Mouse (Mus musculus): ENCODE data around the gene Snx10.
A peak's percentile ranks its signal among the peaks of the same experiment; 100 is the strongest.

Snx10 gene

DNA sequence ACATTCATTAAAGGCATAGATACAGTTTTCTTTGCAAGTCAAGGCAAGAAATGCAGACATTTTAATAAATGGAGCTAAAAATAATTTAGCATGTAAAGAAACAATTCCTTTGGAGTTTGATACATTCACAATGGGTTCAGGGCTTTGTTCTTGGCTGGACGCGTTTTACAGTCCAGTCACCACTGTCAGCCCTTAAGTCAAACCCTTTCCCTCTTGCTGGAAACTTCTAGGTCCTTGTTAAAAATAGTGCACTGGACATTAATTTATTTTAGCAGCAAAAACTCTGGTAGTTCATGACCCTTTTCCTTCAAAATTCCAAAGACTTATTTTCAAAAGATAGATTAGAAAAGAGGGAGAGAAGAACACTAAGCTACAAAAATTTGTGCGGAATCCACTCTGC lies 68.1 kb downstream of the Snx10 start:
- DNase-seq: no peak

DNA sequence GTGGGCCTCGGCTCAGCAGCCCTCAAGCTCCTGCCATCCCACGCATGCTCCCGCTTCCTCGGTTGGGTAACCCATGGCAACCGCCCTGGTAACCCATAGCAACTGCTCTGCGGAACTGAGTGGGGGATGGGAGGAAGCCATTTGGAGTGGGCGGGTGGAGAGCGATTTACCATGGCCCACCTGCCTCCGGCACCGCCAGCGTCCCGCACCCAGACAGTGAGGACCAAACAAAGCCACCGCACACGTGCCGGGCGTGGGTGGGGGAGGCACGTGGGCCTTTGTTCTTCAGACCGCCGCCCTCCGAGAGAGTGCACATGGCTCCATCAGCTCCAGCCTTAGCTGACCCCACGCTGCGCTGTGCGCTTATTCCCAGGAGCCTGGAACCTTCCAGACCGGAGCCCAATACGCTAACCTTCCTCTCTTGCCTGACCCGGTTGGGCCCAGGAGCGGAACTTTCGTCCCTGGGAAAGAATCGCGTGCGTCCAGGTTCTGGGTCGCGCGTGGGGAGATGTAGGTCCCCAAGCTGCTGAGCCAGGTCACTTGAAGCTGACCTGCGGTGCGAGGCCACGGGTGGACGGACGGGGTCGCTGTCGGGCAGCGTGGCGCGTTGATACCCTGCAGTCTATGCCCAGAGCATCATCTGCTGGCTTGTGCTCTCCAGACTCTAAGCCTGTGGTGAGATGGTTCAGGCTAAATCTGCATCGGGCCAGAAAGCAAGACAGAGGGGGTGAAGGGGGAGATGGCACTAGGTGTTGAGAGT lies 68.8 kb downstream of the Snx10 start:
- peak; percentile 96 for DNase-seq

DNA sequence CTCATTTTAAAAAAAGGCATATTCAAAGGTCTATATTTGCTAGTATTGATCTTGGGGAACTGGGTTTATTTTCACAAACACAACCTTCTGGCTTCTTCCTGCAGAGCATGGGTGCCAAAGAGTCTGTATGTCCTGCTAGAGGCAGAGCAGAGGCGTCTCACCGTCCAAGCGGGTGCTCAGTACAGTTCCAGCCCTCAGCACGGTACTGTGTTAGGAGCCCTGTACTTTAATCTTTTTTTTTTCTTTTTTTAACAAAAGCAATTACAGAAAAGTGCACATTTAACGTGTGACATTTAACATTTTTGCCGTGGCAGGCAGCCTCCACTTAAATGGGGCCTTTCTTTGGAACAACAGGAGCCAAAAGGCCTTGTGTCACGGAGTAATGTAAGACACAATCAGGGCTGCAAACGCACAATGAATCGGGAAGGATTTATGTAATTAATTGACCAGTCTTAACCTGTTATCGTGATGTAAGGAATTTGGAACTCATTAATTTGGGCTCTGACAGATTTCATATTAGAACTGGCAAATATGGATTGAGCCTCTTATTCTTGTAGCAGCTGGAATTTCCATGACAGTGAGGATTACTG lies 69.8 kb downstream of the Snx10 start:
- DNase-seq: no peak

DNA sequence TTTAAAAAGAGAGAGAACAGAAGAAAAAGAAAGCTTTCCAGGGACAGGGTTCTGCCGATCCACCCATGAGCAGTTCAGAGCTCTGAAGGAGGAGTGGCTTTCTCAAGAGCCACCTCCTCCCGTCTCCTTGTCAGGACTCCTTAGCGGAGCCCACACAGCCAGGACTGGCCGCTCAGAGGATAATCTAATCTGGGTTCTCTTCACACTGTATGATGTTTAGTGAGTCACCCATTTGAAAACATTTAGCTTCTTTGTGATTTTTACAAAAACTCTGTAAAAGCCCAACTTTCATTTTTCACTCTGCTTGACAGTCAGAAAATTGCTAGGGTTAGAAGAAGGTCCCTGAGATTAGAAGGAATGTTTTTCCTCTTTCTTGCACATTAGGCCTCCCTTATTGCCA lies 70.8 kb downstream of the Snx10 start:
- no peak for DNase-seq

DNA sequence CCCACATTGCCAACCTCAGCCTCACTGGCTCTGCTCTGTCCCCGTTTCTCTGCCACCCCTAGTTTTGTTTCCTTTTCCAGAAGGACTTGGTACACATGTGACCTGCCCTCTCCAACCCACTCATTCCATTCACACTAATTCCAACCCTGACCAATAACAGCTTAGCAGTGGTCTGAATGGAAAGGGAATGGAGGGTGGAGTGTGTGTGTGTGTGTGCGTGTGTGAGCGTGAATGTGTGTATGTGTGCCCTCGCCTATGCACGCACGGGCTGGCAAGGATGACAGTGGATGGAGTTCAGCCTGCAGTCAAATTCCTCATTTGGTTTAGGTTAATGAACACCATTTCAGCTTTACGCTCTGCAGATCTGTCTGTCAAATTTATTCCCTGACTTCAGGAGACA lies 74.4 kb downstream of the Snx10 start:
- DNase-seq: no peak

DNA sequence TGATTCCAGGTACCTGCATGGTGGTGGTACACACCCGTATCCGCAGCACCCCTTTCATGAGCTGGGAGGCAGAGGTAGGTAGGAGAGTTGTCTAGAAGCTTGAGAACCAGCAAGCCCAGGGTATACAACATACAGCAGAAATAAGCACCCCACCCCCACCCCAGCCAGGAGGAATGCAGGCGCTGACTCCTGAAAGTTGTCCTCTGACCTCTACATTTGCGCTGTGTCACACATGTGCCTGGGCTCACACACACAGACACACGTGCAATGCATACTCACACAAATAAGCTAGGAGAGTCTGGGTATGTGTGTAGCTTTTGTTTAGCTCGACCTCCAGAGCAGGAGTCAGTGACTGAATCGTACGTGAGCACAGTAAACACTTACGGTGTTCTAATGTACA lies 76.7 kb downstream of the Snx10 start:
- no peak for DNase-seq

DNA sequence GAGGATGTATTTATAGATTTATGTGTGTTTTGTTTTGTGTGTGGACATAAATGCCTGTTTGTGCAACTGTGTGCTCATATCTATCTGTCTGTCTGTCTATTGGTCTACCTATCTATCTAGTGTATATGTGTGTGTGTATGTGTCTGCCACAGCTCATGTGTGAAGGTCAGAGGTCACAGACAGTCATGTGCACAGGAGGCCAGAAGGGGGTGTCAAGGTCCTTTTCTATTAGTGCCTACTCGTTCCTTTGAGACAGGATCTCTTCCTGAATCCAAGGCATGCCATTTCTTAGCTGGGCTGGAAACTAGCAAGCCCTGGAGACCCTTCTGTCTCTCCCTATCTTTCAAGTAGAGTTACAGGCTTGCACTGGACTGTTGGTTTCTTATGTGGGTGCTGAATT lies 78.6 kb downstream of the Snx10 start:
- no peak for DNase-seq

DNA sequence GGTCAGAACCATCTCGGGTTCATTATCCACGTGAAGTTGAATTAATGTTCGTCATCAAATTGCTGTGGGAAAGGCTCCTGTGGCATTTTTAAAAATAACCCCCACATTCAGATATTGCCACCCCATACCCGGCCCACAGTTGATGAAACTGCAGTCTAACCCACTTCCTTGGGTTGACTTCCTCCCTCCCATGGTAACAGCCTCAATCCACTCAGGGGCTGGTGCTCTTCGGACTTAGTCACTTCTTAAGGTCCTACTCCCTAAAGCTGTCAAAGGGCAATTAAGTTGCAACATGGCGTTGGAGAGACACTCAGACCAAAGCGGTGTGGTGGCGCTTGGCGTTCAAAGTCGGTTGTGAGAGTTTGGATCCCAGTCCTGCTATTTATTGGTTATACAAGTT lies 80.0 kb downstream of the Snx10 start:
- DNase-seq: no peak

DNA sequence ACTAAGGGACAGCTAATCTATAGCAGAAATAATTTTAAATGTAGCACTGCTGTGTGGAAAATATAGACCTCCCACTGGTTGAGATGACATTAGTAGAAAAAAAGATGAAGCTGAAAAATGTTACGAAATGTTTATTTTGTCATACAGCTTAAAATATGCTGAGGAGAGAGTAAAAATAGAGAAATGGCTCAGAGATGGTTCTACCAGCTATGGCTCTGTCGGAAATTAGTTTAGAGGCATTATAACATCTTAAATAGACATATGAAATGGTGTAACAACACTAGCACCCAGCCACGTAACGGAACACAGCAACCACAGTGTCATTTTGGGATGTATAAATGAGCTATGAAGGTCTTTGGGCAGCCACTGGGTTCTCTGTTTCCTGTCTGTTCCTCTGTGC lies 82.5 kb downstream of the Snx10 start:
- no peak for DNase-seq

DNA sequence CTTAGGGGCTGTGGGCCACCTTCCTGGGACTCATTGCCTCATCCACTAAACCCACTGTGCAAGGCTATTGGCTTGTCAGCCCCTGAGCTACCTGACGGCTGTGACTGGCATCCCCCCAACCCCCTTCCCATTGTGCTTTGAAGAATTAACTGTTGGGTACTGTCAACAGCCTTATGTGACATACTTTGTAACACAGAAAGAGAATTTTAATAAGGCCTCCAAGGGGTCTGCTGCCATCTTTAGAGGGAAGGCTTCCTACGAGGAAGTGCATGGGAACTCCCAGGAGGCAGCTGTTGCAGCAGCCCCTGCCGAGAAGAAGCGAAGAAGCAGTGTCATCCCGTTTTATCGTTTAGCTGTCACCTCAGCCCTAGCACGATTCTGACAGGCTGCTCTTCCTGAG lies 83.1 kb downstream of the Snx10 start:
- DNase-seq: no peak

DNA sequence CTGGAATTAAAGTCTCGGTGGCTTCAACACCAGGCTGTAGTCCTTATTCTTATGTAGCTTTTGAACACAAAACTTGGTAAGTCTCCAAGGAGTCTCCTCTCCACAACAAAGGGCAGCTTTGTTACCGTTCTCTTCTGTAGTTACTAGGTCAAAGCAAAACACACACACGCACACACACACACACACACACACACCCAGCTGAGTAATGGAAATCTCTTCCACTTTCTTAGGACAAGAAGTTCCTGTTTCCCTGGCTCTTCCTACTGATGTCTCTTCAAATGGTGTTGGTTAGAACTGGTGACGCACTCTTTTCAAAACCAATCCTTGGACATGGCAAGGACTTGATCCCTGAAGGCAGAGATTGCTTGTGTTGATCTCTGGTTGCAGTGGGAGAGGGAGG lies 87.9 kb downstream of the Snx10 start:
- DNase-seq: no peak

DNA sequence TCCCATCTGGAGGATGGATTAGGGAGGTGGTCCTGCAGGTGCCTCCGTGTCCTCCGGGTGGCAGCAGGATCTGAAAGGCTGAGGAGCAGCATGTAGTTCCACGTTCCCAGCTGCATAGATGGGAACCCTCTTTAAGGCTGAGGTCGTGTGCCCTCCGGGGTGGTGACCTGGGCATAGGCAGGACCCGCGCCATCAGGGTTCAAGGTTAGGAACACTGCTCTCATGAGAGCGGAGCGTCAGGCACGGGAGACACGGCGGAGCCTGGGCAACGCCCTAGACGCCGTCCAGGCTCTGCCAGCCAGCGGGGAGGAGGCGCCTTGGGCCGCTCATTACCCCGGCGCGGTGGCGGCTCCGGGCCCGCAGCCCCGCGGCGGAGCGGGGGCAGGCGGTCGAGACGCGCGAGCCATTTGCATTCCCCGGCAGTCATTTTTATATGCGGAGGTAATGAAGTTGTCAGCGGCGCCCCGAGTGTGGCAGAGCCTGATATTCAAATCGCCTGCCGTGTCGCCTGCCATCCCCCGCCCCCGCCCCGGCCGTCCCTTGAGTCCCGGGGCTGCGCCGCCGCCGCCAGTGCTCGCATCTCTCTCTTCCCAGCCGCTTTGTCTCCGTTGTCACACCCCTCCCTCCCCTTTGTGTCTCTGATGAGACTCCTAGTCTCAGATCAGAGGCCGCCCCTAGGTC lies 88.8 kb downstream of the Snx10 start:
- peak; percentile 55 for DNase-seq

DNA sequence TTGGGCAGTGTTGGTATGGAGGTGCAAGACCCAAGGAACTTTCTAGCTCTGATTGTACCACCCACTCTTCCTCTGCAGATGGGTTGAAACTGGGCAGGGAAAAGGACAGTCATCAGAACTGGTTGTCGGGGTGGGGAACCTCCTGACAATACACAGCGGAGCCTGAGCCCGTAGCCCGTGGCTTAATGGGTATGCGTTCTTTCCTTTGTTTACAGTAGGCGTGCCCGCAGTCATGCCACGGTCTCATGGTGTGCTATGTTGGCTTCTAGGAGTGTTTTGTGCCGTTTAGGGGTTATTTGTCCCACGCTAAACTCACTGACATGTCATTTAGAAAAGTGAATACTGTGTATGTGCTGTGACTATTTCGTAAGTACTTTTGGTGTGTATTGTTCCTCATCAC lies 90.0 kb downstream of the Snx10 start:
- DNase-seq: no peak

DNA sequence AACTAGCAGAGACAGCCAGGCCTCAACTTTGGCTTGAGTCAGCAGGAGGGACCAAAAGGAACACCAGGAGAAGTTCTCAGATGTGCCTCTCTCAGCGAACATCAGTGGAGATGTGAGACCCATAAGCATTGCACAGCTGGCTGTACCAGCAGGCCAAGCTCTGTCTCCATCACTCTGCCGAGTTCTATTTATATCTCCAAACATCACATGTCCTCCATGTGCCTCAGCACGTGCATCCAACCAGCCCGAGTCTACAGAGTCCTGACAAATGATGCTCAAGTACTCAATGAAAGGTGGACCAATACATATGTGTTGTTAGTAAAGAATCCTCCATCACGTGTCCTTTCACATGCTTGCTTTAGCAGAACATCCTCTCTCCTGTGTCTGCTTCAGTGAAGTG lies 103.1 kb downstream of the Snx10 start:
- DNase-seq: no peak

DNA sequence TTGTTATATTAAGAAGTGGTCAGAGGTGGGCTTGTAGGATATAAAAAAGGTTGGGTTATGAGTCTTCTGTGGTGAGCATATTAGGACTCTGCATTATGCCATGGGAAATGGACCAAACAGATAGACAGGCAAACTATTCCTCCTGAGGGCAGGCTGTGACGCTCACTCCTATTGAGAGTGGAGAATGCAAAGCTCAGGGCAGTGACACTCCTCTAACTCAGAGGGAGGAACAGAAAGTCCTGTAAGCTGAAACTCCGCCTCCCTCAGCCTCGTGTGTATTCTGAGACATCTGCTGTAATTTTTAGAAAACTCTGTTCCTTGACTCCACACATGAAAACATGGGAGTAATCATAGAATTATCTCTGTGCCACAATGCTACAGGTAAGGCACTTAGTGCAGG lies 106.0 kb downstream of the Snx10 start:
- DNase-seq: no peak

DNA sequence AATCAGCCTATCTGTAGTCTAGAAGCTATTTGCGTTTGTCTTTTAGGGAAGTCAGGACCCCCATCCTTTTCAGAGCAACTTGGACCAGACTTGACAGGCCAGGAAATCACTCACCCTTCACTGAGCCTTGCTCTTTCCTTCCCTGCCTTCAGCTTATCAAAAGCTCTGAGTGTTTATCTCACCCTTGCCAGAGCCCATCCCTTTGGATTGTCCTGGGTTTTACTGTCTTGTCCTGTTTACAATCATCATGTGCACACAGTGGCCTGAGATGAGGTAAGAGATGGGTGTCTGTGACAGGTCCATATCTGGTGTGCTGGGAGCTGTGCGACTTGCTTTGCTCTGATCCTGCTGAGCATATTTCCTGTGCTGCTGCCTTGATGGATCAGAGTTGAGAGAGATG lies 106.5 kb downstream of the Snx10 start:
- no peak for DNase-seq

DNA sequence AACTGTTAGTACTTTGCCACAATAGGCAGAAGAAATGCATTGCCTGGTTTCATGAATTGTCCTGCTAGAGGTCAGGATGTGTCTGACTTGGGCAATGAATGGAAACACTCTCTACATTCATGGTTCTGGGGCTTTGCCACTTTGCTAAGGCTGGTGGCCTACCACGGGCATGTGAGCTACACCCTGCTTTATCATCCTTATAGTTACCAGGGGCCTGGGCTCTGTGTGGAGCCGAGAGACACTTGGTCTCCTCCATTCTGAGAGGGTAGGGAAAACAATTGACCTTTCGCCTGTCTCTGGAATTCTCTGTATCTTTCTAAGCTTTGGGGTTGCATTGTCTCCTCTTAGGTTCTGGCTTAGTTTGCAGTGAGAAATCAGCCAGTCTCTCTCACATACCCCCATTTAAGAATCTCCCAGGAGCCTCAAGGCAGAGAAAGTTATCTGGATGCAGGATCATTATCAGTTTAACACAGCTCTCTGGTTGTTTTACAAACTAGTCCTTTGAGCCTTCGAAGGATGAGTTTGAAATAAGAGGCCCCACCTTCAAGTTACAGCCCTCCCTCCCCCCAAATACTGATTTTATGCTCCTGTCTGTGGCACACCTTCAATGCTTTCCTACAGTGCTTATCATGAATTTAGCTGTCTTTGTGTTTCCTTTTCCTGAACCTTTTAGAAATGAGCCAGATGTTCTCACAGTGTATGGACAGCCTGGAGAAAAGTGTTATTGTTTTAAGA lies 109.4 kb downstream of the Snx10 start:
- no peak for DNase-seq

DNA sequence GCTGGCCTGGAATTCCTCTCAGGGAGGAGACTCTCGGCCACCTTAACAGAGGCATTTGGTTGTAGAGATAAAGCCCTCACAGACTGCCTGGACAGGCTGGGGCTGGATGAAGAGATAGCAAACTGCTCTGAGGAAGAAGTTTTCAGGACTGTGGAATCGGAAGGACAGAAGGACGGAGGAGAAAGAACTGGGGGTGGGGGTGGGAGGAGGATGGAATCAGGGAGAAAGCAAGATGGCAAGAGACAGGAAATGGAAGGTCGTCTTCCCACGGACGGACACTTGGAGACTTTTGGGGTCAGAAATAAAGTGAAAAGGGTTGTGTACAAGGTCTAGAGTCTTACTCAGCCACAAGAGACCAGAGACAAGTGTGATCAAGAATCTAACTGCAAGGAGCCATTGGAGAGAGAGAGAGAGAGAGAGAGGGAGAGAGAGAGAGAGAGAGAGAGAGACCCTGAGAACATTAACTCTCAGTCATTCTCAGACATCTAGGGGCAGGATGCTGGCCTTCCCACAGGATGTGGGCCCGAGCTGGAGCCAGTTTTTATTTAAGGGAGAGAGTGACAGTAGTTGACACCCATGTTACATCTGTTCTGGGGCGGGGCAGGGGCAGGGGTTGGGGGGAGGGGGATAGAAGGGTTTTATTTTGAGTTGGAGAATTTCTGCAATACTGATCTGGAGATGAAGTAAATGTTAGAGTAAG lies 110.1 kb downstream of the Snx10 start:
- no peak for DNase-seq

DNA sequence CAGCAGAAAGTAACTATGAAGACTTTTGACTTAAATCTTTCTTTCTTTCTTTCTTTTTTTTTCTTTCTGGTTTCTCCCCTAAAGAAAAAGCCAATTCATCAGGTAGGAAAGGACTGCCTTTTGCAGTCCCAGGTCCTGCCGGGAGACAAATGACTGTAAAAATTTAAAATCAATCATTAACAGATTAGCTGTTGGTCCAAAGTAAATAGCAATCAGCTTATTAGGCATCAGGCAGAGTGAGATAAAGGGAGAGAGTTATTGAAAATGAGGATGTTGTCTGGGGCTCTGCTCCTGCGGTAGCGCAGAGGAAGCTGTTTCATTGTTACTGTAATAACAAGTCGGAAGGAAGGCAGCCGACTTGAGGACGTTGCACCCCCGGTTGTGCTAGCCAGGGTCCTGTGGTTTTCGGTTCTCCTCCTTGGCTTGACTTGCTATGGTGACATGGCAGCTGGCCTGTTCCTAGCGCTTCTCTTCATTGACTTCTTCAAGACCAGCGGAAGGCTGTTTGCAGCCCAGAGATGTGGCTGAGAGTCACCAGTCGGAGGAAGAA lies 112.4 kb downstream of the Snx10 start:
- DNase-seq: no peak
